ENCODE assay signal across 8 mouse cellular contexts in genomic region chr3:116129259-116129738, GRCm38 (mm10). TPM values are rescaled to one million over a fixed set of nuclear protein-coding genes. Genes with fewer than 3 reads are reported as not detected.
DNase-seq lines count a peak whose midpoint lies in the region; ATAC-seq and TF ChIP-seq lines count a peak whose summit lies in the region.

Gene Vcam1 (minus strand): TSS chr3:116129688.

- peak within 1 kb of the TSS; percentile 52 for H3K4me2 ChIP-seq in lung, embryonic 14.5 days

- DNase-seq in CD4-positive, CD25-positive, alpha-beta regulatory T cell, adult 2 months (ENCODE audit: low read depth, low spot score), result peak; percentile 7
- peak; percentile 74 for DNase-seq in hindbrain, embryonic 10.5 days (ENCODE audit: low spot score)
- DNase-seq in layer of hippocampus, adult 8-10 months (ENCODE audit: low spot score in 2 of 2), result peak; percentile 29 to 36
- DNase-seq in lung, embryonic 14.5 days, result peak; percentile 98
- DNase-seq in retina, embryonic 14.5 days (ENCODE audit: low spot score), result peak; percentile 61

- TF ChIP-seq POLR2A in bone marrow, adult 2 months (IDR thresholded peaks at IDR 0.05; ENCODE audit: borderline replicate concordance, control insufficient read depth, low read depth, low read length), result no peak

- H3K36me3 ChIP-seq in hindbrain, embryonic 10.5 days, result 0 out of 2 replicates have a peak, but pooled peaks cover 2% of the 10 kb centered on the region
- 0 out of 2 replicates have a peak, but pooled peaks cover 5% of the 10 kb centered on the region for H3K36me3 ChIP-seq in lung, embryonic 14.5 days (ENCODE audit: insufficient read depth)

- H3K4me1 ChIP-seq in bone marrow, adult 2 months (ENCODE audit: control insufficient read depth, insufficient read depth, low read length), result no peaks in the 10 kb centered on the region; the same call in 1 of the 2 replicates
- H3K4me1 ChIP-seq in hindbrain, embryonic 10.5 days (replicated peaks), result peaks cover 45% of the 10 kb centered on the region
- peaks cover 21% of the 10 kb centered on the region for H3K4me1 ChIP-seq in lung, embryonic 14.5 days (ENCODE audit: insufficient read depth)

- peak within 1 kb of the TSS; percentile 58 for H3K27ac ChIP-seq in bone marrow, adult 2 months (ENCODE audit: control insufficient read depth, insufficient read depth, low read depth, low read length, poor library complexity)
- H3K27ac ChIP-seq in hindbrain, embryonic 10.5 days, result peak within 1 kb of the TSS; percentile 79
- peak within 1 kb of the TSS; percentile 87 for H3K27ac ChIP-seq in lung, embryonic 14.5 days (ENCODE audit: low read depth)

- H3K9ac ChIP-seq in lung, embryonic 14.5 days, result peak within 1 kb of the TSS; percentile 48

- WGBS in bone marrow, adult 2 months, result 16% methylated on average over 9 of the region's 9 CpGs
- WGBS in hindbrain, embryonic 10.5 days, result 5% methylated on average over 9 of the region's 9 CpGs
- 1% methylated on average over 9 of the region's 9 CpGs for WGBS in lung, embryonic 14.5 days

- no peaks in the 10 kb centered on the region for H3K27me3 ChIP-seq in hindbrain, embryonic 10.5 days (ENCODE audit: insufficient read depth, poor library complexity, severe bottlenecking)
- H3K27me3 ChIP-seq in lung, embryonic 14.5 days (ENCODE audit: insufficient read depth, low read length), result no peaks in the 10 kb centered on the region

- no peak for TF ChIP-seq CTCF in bone marrow, adult 2 months (IDR thresholded peaks at IDR 0.05; ENCODE audit: control insufficient read depth, insufficient read depth, low read length)
- TF ChIP-seq CTCF in lung, embryonic 14.5 days (IDR thresholded peaks at IDR 0.05; ENCODE audit: low read depth), result no peak

- no peaks in the 10 kb centered on the region for H3K9me3 ChIP-seq in hindbrain, embryonic 10.5 days
- no peaks in the 10 kb centered on the region for H3K9me3 ChIP-seq in lung, embryonic 14.5 days (ENCODE audit: low read depth, low read length)

- peak within 1 kb of the TSS; percentile 35 for H3K4me3 ChIP-seq in bone marrow, adult 2 months (replicated peaks; ENCODE audit: control insufficient read depth, low read depth, low read length)
- H3K4me3 ChIP-seq in hindbrain, embryonic 10.5 days, result peak within 1 kb of the TSS; percentile 45
- H3K4me3 ChIP-seq in lung, embryonic 14.5 days (ENCODE audit: low read depth, low read length), result peak within 1 kb of the TSS; percentile 45

- ATAC-seq in frontal cortex, adult (ENCODE audit: low TSS enrichment), result peak; percentile 50; the same call in 1 of the 2 replicates
- ATAC-seq in lung, embryonic 14.5 days (ENCODE audit: insufficient read depth), result peak; percentile 92
- ATAC-seq in activated CD4-positive, CD25-positive, alpha-beta regulatory T cell, adult 4 months, result no peak

RNA-seq across cellular contexts. Expression of gene Vcam1, which starts in this region (rescaled TPM):
- 54.4 and 90.0 TPM in 2 replicates for polyA plus RNA-seq in bone marrow, adult 2 months (2011; ENCODE audit: insufficient read depth, insufficient read length, low replicate concordance, missing spikeins)
- polyA plus RNA-seq in hindbrain, embryonic 10.5 days (2016; fragmentation: Nextera tagmentation; extraction: Ambion mirVana), result 33.1 and 55.1 TPM in 2 replicates
- 10 to 100 TPM; 21.2 to 29.7 (median 23.9) TPM for total RNA-seq in layer of hippocampus, adult 8-10 months (2022)
- 78.6 and 93.8 TPM in 2 replicates for polyA plus RNA-seq in lung, embryonic 14.5 days (2014; fragmentation: Nextera tagmentation; extraction: Ambion mirVana)
- polyA plus RNA-seq in activated CD4-positive, CD25-positive, alpha-beta regulatory T cell, adult 4 months (2017; shearing (Covaris generic)), result 1 to 10 TPM; 2.7 TPM

Comparison
In these comparisons a context has a peak if more than half of its experiments do, and no peak if none do; other contexts are left out.
1. DNase-seq: peak in every context shown above with its lines; median percentile 98 in lung, embryonic 14.5 days; 74 in hindbrain, embryonic 10.5 days; 61 in retina, embryonic 14.5 days; 32 in layer of hippocampus, adult 8-10 months; 7 in CD4-positive, CD25-positive, alpha-beta regulatory T cell, adult 2 months.